Mouse (Mus musculus): ENCODE results near the gene Klri1.
"Not testable (repeated sequence)": the region's sequence is repeated elsewhere in the genome, so short reads cannot be mapped to it uniquely, and the experiment has no call there.

Gene Klri1

GRCm38 (mm10) chr6:129717032-129717431, at the start of gene Klri1:
Klri1 (minus strand) TSS chr6:129717132.
- no peak for DNase-seq (ENCODE audit: low spot score in 2 of 2)

- DNase-seq (ENCODE audit: low spot score in 2 of 2): no peak
Observed at GRCm38 (mm10) chr6:129747654-129748032, 30.7 kb upstream of the Klri1 start.

- DNase-seq (ENCODE audit: low spot score in 2 of 2): no peak
Observed at GRCm38 (mm10) chr6:129747016-129747653, 30.2 kb upstream of the Klri1 start.

GRCm38 (mm10) chr6:129746151-129746550, 29.2 kb upstream of the Klri1 start:
- no peak for DNase-seq (ENCODE audit: low spot score in 2 of 2)

DNA sequence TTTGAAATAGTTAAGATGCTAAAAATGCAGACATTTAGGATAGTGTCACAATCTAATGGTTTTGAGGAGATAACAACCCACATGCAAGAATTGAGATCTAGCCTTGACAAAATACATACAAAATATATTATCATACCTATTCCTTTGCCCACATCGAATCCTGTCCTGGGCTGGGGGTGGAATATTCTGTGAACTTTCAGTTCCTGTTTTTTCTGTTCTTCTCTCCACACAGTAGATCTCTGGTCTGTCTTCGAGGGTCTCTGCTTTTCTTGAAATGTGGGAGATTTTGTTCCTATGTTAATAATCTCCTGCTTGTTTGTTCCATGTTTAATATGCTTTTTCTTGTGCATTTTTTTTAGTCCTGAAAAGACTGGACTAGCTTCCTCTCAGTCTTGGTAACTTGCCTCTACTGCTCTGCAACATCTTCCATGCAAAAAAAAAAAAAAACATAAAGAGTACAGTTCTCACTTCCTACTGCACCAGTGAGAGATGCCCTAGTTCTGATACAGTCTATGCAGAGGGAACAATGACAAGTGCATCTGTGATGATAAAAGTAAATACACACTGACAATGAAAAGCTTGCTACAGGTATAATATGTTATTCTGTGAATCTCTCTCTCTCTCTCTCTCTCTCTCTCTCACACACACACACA, 23.3 kb upstream of the Klri1 start, which contains the start of gene Klri2:
TSS of gene Klri2 (minus strand) at position 416 of the 653 bp plus-strand sequence.
- no peak for DNase-seq (ENCODE audit: low spot score in 2 of 2)

DNA sequence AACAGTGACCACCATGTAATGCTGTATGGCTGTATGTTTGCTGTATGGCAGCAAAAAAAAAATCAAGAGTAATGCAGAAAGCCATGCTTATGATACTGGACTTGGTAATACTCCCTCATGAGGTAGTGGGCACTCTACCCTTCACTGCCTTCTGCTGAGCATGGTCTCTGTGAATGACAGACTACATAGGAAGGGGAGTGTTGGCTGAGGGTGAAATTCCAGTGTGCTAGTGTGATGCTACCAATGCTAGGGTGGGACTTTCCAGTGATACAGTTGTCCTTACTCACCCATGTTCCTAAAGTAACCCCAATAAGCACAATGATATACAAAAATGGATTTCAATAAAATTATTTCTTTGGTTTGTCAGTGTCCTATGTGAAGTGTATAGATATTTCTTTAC, 19.5 kb upstream of the Klri1 start:
- DNase-seq (ENCODE audit: low spot score in 2 of 2): no peak

DNA sequence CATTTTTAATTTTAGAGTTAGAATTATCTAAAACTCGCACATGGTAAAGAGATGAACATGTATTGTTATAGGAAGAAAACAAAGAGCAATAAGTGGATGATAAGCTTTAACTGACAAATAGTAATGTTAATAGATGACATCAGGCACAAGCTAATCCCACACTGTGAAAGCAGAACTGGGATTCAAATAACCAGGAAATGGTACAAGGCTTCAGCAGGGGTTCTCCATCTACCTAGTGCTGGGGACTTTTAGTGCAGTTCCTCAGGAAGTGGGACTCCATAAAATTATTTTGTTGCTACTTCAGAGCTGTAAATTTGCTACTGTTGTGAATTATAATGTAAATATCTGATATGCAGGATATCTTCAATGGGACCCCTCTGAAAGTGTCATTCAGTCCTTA, 10.3 kb upstream of the Klri1 start:
- no peak for DNase-seq (ENCODE audit: low spot score in 2 of 2)

DNA sequence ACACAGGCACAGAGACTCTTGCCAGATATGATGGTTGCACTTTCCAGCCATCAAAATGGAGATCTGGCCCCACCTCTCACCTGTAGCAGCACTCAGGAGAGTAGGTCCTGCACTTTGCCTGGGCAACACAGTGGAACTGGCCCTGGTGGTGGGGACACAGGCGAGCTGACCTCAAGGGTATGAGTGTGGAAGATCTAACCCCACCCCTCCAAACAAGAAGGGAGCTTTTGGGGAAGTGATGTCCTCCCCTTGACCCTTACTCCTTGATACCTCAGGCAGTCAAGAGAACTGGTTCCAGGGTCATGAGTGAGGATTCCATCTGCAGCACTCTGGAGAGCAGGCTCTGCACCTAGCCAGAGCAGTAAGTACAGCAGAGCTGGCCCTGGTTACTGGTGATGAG, 4.5 kb upstream of the Klri1 start:
- no peak for DNase-seq (ENCODE audit: low spot score in 2 of 2)

- DNase-seq (ENCODE audit: low spot score in 2 of 2): no peak
Observed at GRCm38 (mm10) chr6:129720487-129720886, 3.6 kb upstream of the Klri1 start.

- no peak for DNase-seq (ENCODE audit: low spot score in 2 of 2)
Observed at GRCm38 (mm10) chr6:129713566-129713965, 3.4 kb downstream of the Klri1 start.

- DNase-seq (ENCODE audit: low spot score in 2 of 2): not testable (repeated sequence)
Observed at GRCm38 (mm10) chr6:129691436-129691835, 25.5 kb downstream of the Klri1 start.

DNA sequence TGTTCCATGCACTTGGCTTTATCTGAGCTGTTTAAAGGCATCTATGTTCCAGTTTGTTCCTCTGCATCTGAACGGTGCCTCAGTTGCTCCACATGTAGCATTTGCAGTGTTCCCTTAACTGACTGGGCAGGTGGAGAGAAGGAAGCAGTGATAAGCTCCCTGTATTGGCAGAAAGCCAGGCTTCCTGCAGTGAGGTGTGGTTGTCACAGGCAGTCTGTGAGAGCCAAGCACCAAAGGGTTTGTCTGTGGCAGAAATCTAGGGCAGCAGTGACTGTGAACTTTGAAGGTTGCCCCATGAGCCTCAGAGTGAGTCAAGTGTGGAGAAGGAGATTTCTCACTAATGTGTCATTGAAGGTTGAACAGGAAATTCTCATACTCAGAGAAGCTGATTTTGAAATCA, 36.6 kb downstream of the Klri1 start:
- DNase-seq (ENCODE audit: low spot score in 2 of 2): no peak

DNA sequence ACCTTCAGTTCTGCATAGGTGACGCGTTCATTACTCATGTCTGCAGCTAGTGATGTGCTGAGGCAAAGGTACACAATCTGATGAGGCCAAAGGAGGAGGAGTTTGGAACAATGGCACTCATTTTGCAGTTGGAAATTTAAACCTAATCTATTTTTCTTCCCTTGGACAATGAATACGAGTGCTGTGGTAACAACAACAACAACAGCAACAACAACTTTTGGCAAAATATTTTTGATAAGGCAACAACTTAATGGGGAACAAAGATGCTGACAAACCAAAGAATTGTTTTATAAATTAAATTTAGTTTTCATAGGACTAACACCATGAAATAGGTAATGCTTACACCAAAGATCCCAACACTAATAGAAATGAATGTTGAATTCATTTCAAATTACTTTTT, 38.1 kb downstream of the Klri1 start, which contains the start of gene Klrc1:
TSS of gene Klrc1 (minus strand) at position 101 of the 400 bp plus-strand sequence.
- DNase-seq (ENCODE audit: low spot score in 2 of 2): no peak

GRCm38 (mm10) chr6:129661301-129661700, 55.6 kb downstream of the Klri1 start:
- DNase-seq (ENCODE audit: low spot score in 2 of 2): not testable (repeated sequence)

- not testable (repeated sequence) for DNase-seq (ENCODE audit: low spot score in 2 of 2)
Observed at GRCm38 (mm10) chr6:129660589-129660988, 56.3 kb downstream of the Klri1 start, which contains the start of gene Klrc2. Klrc2 (minus strand) TSS chr6:129660689.
